Mouse (Mus musculus): ENCODE measurements around the gene Mrps6. TPM values are rescaled to one million over a fixed set of nuclear protein-coding genes. Genes with fewer than 3 reads are reported as not detected.

The Mrps6 gene
- polyA plus RNA-seq, 1 experiment from 2014 or later: 168 TPM

GRCm38 (mm10) chr16:92034676-92035075, 23.4 kb upstream of the Mrps6 start:
- no peaks in the 10 kb centered on the region for H3K27me3 ChIP-seq (ENCODE audit: control insufficient read depth, insufficient read depth, low read length)
- H3K4me1 ChIP-seq (ENCODE audit: control insufficient read depth, insufficient read depth, low read length): no peaks in the 10 kb centered on the region
- H3K27ac ChIP-seq (replicated peaks; ENCODE audit: low read depth, low read length): no peak overlapping the region
- ATAC-seq (ENCODE audit: low FRiP score, low TSS enrichment) (no peak), DNase-seq (no peak)
- 73% methylated on average over 5 of the region's 5 CpGs for WGBS
- H3K9me3 ChIP-seq (ENCODE audit: control insufficient read depth, low read length): no peaks in the 10 kb centered on the region
- no peaks in the 10 kb centered on the region for H3K36me3 ChIP-seq (ENCODE audit: control insufficient read depth, insufficient read depth, low read length)
- H3K4me3 ChIP-seq (replicated peaks; ENCODE audit: low read depth, low read length): no peak overlapping the region
- no peak overlapping the region for H3K4me2 ChIP-seq (ENCODE audit: low read length)
- no peak overlapping the region for H3K9ac ChIP-seq (replicated peaks; ENCODE audit: low read length)

DNA sequence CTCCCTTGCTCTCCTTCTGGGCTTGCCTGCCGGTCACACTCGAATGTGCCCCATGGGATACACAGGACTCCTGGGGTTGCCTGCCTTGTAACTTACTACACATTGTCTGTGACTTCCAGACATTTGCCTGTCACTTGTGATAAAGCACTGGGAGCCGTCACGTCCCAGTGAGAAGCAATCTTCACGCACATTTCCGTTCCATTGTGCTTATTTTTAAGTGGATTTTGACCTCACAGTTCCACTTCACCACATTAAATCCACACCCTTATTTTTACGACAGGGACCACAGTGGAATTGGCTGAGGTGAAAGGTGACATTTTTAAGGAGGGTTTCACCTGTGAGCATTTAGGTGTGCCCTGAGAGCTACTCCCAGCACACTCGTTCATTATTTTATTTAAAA, 21.4 kb upstream of the Mrps6 start:
- 43% methylated on average over 8 of the region's 8 CpGs for WGBS
- Histone ChIP-seq H3K36me3 (ENCODE audit: control insufficient read depth, insufficient read depth, low read length) (no peaks in the 10 kb centered on the region), H3K27ac (replicated peaks; ENCODE audit: low read depth, low read length) (no peak overlapping the region), H3K9ac (replicated peaks; ENCODE audit: low read length) (no peak overlapping the region), H3K4me3 (replicated peaks; ENCODE audit: low read depth, low read length) (no peak overlapping the region), H3K9me3 (ENCODE audit: control insufficient read depth, low read length) (no peaks in the 10 kb centered on the region), H3K27me3 (ENCODE audit: control insufficient read depth, insufficient read depth, low read length) (no peaks in the 10 kb centered on the region), H3K4me1 (ENCODE audit: control insufficient read depth, insufficient read depth, low read length) (no peaks in the 10 kb centered on the region), H3K4me2 (ENCODE audit: low read length) (no peak overlapping the region)
- ATAC-seq (ENCODE audit: low FRiP score, low TSS enrichment) (no peak), DNase-seq (no peak)

DNA sequence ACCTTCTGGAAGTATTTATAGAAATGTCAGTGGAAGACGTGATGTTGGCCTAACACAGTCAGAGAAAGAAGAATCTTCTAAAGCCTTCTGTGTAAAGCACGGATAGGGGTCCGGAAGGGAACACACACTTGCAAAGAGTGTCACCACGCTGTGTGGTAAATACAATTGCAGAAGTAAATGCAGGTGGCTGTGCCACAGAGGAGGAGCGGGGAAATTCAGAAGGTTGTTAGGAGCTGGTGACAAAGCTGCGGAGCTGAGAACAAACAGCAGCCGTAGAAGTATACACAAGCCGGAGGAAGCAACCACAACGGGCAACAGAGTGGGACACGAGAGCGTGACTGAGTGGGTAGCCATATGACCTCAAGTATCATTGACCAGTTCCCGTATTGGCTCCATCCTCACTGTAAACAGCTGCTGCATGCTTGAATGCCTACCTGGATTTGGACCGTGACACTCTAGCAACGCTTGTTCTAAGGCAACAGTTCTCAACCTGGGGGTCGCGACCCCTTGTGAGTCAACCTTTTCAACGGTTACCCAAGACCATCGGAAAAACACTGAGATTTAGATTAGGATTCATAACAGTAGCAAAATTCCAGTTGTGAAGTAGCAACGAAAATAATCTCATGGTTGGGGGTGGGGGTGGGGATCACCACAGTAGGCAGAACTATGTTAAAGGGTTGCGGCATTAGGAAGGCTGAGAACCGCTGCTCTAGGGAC, 20.0 kb upstream of the Mrps6 start:
- WGBS: 87% methylated on average over 21 of the region's 21 CpGs
- Histone ChIP-seq H3K4me1 (ENCODE audit: control insufficient read depth, insufficient read depth, low read length) (no peaks in the 10 kb centered on the region), H3K9ac (replicated peaks; ENCODE audit: low read length) (no peak overlapping the region), H3K36me3 (ENCODE audit: control insufficient read depth, insufficient read depth, low read length) (no peaks in the 10 kb centered on the region), H3K27me3 (ENCODE audit: control insufficient read depth, insufficient read depth, low read length) (no peaks in the 10 kb centered on the region), H3K4me3 (replicated peaks; ENCODE audit: low read depth, low read length) (no peak overlapping the region), H3K27ac (replicated peaks; ENCODE audit: low read depth, low read length) (no peak overlapping the region), H3K9me3 (ENCODE audit: control insufficient read depth, low read length) (no peaks in the 10 kb centered on the region), H3K4me2 (ENCODE audit: low read length) (no peak overlapping the region)
- DNase-seq (no peak), ATAC-seq (ENCODE audit: low FRiP score, low TSS enrichment) (no peak)

DNA sequence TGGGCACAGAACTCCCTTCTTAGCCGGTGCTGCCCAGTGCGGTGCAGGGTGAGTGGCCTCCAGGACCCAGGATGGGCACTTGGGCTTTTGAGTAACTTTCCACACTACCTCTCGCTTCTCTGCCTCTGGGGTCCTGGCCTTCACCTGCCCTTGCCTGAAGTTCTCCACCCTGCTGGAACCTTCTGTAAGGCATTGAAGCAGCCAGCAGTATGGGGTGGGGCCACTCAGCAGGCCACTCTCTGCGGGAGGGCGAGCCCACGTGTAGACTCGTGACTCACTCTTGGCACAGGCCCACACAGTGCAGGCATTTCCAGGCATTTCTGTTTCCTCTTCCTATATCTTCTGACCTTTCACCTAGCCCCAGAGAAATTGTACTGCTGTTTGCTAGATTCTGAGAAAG, 18.6 kb upstream of the Mrps6 start:
- Histone ChIP-seq H3K4me1 (ENCODE audit: control insufficient read depth, insufficient read depth, low read length) (no peaks in the 10 kb centered on the region), H3K36me3 (ENCODE audit: control insufficient read depth, insufficient read depth, low read length) (no peaks in the 10 kb centered on the region), H3K9ac (replicated peaks; ENCODE audit: low read length) (no peak overlapping the region), H3K9me3 (ENCODE audit: control insufficient read depth, low read length) (no peaks in the 10 kb centered on the region), H3K4me2 (ENCODE audit: low read length) (no peak overlapping the region), H3K4me3 (replicated peaks; ENCODE audit: low read depth, low read length) (no peak overlapping the region), H3K27me3 (ENCODE audit: control insufficient read depth, insufficient read depth, low read length) (no peaks in the 10 kb centered on the region), H3K27ac (replicated peaks; ENCODE audit: low read depth, low read length) (no peak overlapping the region)
- DNase-seq (no peak), ATAC-seq (ENCODE audit: low FRiP score, low TSS enrichment) (no peak)
- WGBS: 90% methylated on average over 7 of the region's 7 CpGs

DNA sequence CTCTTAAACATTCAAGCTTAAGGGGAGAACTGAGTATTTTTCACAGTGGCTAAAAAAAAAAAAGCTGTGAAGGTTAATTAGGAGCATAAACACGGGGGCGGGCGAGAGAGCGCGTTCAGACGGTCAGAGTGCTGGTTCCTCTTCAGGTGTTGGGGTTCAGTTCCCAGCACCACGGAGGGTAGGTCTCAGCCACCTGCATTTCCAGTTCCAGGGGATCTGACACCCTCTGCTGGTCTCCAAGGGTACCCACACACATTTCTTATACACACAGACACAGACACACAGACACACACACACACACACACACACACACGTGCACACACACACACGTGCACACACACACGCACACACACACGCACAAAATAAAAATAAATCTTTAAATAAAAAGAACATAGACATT, 18.1 kb upstream of the Mrps6 start:
- H3K4me2 ChIP-seq (ENCODE audit: low read length): no peak overlapping the region
- WGBS: 96% methylated on average over 11 of the region's 11 CpGs
- H3K4me1 ChIP-seq (ENCODE audit: control insufficient read depth, insufficient read depth, low read length): no peaks in the 10 kb centered on the region
- no peak overlapping the region for H3K4me3 ChIP-seq (replicated peaks; ENCODE audit: low read depth, low read length)
- H3K9me3 ChIP-seq (ENCODE audit: control insufficient read depth, low read length): no peaks in the 10 kb centered on the region
- ATAC-seq (ENCODE audit: low FRiP score, low TSS enrichment) (no peak), DNase-seq (no peak)
- H3K27me3 ChIP-seq (ENCODE audit: control insufficient read depth, insufficient read depth, low read length): no peaks in the 10 kb centered on the region
- H3K36me3 ChIP-seq (ENCODE audit: control insufficient read depth, insufficient read depth, low read length): no peaks in the 10 kb centered on the region
- H3K9ac ChIP-seq (replicated peaks; ENCODE audit: low read length): no peak overlapping the region
- no peak overlapping the region for H3K27ac ChIP-seq (replicated peaks; ENCODE audit: low read depth, low read length)

- Histone ChIP-seq H3K27ac (replicated peaks; ENCODE audit: low read depth, low read length) (no peak overlapping the region), H3K4me2 (ENCODE audit: low read length) (no peak overlapping the region), H3K9ac (replicated peaks; ENCODE audit: low read length) (no peak overlapping the region), H3K4me1 (ENCODE audit: control insufficient read depth, insufficient read depth, low read length) (no peaks in the 10 kb centered on the region), H3K27me3 (ENCODE audit: control insufficient read depth, insufficient read depth, low read length) (no peaks in the 10 kb centered on the region), H3K36me3 (ENCODE audit: control insufficient read depth, insufficient read depth, low read length) (no peaks in the 10 kb centered on the region), H3K9me3 (ENCODE audit: control insufficient read depth, low read length) (0 out of 2 replicates have a peak, but pooled peaks cover 4% of the 10 kb centered on the region), H3K4me3 (replicated peaks; ENCODE audit: low read depth, low read length) (no peak overlapping the region)
- WGBS: 80% methylated on average over 7 of the region's 7 CpGs
- DNase-seq (no peak), ATAC-seq (ENCODE audit: low FRiP score, low TSS enrichment) (no peak)
Measured at GRCm38 (mm10) chr16:92051777-92052310, 6.2 kb upstream of the Mrps6 start.

GRCm38 (mm10) chr16:92052569-92052968, 5.5 kb upstream of the Mrps6 start:
- no peak for ATAC-seq (ENCODE audit: low FRiP score, low TSS enrichment)
- Histone ChIP-seq H3K4me1 (ENCODE audit: control insufficient read depth, insufficient read depth, low read length) (no peaks in the 10 kb centered on the region), H3K36me3 (ENCODE audit: control insufficient read depth, insufficient read depth, low read length) (no peaks in the 10 kb centered on the region), H3K27me3 (ENCODE audit: control insufficient read depth, insufficient read depth, low read length) (no peaks in the 10 kb centered on the region), H3K27ac (replicated peaks; ENCODE audit: low read depth, low read length) (no peak overlapping the region), H3K9me3 (ENCODE audit: control insufficient read depth, low read length) (0 out of 2 replicates have a peak, but pooled peaks cover 4% of the 10 kb centered on the region), H3K4me2 (ENCODE audit: low read length) (no peak overlapping the region), H3K9ac (replicated peaks; ENCODE audit: low read length) (no peak overlapping the region), H3K4me3 (replicated peaks; ENCODE audit: low read depth, low read length) (no peak overlapping the region)
- 70% methylated on average over 10 of the region's 10 CpGs for WGBS
- DNase-seq: no peak

DNA sequence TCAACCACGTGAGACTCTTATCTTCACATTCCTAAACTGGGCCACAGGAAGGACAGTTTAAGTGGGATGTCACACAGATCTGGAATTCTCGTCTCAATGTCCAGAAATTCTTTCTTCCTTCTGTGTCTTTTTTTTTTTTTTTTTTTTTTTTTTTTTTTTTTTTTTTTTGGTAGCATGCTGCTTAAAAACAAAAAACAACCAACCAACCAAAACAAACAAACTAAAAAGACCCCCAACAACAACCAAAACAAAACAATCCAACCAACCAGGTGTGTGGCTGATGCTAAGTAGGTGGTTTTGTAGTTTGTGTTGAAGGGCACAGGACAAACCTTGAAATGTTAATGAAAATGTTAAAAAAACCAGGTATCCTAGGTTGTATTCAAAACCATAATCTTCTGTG, 1.4 kb upstream of the Mrps6 start:
- no peak for DNase-seq
- Histone ChIP-seq H3K4me1 (ENCODE audit: control insufficient read depth, insufficient read depth, low read length) (peaks cover 21% of the 10 kb centered on the region), H3K27ac (replicated peaks; ENCODE audit: low read depth, low read length) (no peak overlapping the region), H3K9ac (replicated peaks; ENCODE audit: low read length) (no peak overlapping the region), H3K4me3 (replicated peaks; ENCODE audit: low read depth, low read length) (no peak overlapping the region), H3K4me2 (ENCODE audit: low read length) (no peak overlapping the region), H3K27me3 (ENCODE audit: control insufficient read depth, insufficient read depth, low read length) (no peaks in the 10 kb centered on the region), H3K36me3 (ENCODE audit: control insufficient read depth, insufficient read depth, low read length) (peaks cover 6% of the 10 kb centered on the region), H3K9me3 (ENCODE audit: control insufficient read depth, low read length) (0 out of 2 replicates have a peak, but pooled peaks cover 4% of the 10 kb centered on the region)
- 61% methylated on average over 2 of the region's 2 CpGs for WGBS
- ATAC-seq (ENCODE audit: low FRiP score, low TSS enrichment): no peak

DNA sequence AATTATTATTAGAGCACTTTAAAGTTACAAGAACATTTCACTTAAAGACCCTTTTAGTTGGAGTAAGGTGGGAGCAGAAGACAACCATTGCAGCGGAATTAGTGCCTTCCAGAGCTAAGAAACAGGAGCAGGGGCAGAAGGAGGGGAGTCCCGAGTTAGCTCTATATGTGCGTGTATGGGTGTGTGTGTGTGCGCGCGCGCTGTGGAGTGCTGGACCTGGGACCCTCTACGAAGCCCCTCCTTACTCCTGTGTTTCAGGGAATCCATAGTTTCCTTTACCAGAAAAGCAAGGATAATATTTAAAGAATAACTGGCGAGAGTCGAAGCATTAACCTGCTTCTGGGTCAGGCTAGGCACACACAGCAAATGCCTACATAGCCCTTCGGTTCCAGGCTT, 616 bp upstream of the Mrps6 start:
- H3K27ac ChIP-seq (replicated peaks; ENCODE audit: low read depth, low read length): peak overlapping the region; percentile 85
- peak overlapping the region; percentile 78 for H3K9ac ChIP-seq (replicated peaks; ENCODE audit: low read length)
- 7% methylated on average over 11 of the region's 11 CpGs for WGBS
- DNase-seq (no peak), ATAC-seq (ENCODE audit: low FRiP score, low TSS enrichment) (peak; percentile 41; the same call in 1 of the 2 replicates)
- no peaks in the 10 kb centered on the region for H3K27me3 ChIP-seq (ENCODE audit: control insufficient read depth, insufficient read depth, low read length)
- peaks cover 7% of the 10 kb centered on the region for H3K36me3 ChIP-seq (ENCODE audit: control insufficient read depth, insufficient read depth, low read length)
- peaks cover 21% of the 10 kb centered on the region for H3K4me1 ChIP-seq (ENCODE audit: control insufficient read depth, insufficient read depth, low read length)
- H3K4me2 ChIP-seq (ENCODE audit: low read length): peak overlapping the region; percentile 84
- H3K9me3 ChIP-seq (ENCODE audit: control insufficient read depth, low read length): 0 out of 2 replicates have a peak, but pooled peaks cover 4% of the 10 kb centered on the region
- H3K4me3 ChIP-seq (replicated peaks; ENCODE audit: low read depth, low read length): peak overlapping the region; percentile 88
